Mouse (Mus musculus) E14TG2a.4 (cell line): ENCODE measurements around the gene Gm20388.

Experiments used
- CTCF ChIP-seq: conservative IDR thresholded peaks from 2 replicates; pipeline ENCODE4 v1.5.1; 2014; ENCODE audit warnings: low read length
- POU5F1 ChIP-seq: IDR thresholded peaks from 2 replicates; pipeline ENCODE4 v1.6.1; 2014; ENCODE audit warnings: low read length, borderline replicate concordance

DNA sequence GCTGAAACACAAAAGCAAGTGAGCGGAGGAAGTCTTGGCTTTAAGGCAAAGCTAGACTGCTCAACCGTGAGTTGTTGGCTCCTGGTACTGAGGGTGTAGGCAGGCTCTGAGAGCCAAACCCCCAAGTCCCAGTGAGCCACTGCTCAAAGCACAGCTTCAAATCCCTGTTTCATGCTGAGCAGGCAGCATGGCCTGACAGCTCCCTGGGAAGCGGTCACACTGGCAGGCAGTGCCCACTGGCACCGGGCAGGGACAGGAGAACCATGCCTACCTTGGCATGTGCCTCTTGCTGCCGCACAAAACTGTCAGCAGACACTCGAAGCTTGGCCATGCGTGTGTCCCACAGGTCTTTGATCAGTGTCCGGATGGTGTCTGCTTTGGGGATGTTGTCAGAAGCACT is 671.2 kb downstream of the Gm20388 start:
- TF ChIP-seq CTCF (no peak), POU5F1 (no peak)
